Mouse (Mus musculus): ENCODE data around the gene Stk4.

Stk4 gene

GRCm38 (mm10) chr2:164131586-164131985, 61.5 kb downstream of the Stk4 start:
- DNase-seq: no peak

- DNase-seq: peak in 1 of 2 experiments; percentile 21
Observed at GRCm38 (mm10) chr2:164134563-164134962, 64.4 kb downstream of the Stk4 start.

DNA sequence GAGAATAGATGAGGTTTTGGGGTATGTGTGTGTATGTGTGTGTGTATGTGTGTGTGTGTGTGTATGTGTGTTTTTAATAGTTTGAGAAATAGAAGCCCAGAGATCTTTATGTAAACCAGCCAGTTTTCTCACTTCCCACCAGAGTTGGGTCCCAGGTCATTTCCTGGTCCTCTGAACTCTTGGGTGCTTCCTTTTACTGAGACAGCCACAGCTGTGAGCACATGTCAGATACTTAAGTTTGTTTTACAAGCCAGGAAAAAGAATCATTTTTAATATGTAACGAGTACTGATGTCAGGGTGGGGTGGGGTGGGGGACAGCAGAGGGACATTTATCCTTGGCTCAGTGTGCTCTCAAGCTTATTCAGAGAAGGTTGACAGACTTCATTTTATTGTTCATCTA, 65.2 kb downstream of the Stk4 start:
- no peak for DNase-seq

- DNase-seq: no peak
Observed at GRCm38 (mm10) chr2:164136393-164136792, 66.3 kb downstream of the Stk4 start.

DNA sequence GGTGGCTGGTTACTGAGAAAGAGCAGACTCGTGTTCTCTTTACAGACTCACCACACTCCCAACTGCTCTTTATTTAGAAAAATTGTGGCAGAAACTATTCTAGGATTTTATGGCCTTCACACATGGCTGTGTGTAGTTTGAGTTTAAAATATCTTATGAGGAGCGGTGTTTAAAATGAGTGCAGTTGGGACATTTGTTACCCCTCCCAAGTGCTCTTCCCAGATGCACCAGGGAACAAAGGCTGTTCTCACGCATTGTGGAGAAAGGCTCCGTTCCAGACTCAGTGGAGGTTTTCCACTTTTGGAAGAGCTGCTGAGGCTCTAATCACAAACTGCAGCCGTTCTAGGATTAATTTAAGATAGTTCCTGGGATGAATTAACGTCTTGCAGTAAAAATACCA, 67.6 kb downstream of the Stk4 start:
- no peak for DNase-seq

- no peak for DNase-seq
Observed at GRCm38 (mm10) chr2:164142021-164142420, 71.9 kb downstream of the Stk4 start.

- no peak for DNase-seq
Observed at GRCm38 (mm10) chr2:164144025-164144424, 73.9 kb downstream of the Stk4 start.

DNA sequence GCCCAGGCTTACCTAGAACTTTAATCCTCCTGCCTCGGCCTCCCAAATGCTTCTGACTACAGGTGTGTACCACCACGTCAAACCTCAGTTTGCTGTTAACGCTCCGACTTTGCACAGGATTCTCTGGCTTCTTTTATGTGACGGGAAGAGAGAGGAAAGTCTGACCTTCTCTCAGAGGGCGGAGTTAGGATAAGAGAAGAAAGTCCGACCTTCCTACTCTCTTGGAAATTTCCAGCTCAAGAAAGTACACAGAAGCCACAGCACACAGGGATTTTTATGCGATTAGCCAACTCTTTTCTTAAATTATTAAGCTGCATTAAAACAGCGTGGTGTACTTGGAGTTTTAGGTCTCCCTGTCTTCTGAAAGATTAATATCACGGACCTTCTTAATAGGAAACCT, 74.4 kb downstream of the Stk4 start:
- DNase-seq: no peak

DNA sequence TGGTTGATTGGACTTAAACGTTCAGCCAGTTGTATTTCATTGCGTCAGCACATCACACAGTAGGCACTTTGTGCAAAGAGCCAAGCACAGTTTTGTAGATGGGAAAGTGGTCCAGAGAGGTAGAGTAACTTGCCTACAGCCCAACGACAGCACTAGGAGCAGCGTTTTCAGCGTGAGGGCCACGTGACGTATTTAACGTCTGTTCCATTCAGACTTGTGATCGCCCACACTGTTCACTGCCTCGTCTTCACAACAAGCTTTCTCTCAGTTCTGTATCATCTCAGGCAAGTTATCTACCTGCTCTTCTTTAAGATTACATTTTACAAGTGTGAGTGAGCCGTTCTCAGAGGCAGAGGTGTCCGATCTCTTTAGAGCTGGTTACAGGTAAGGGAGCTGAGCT, 76.4 kb downstream of the Stk4 start:
- DNase-seq: no peak

GRCm38 (mm10) chr2:164150086-164150760, 80.1 kb downstream of the Stk4 start:
- DNase-seq: no peak

- no peak for DNase-seq
Observed at GRCm38 (mm10) chr2:164152341-164152740, 82.2 kb downstream of the Stk4 start.

GRCm38 (mm10) chr2:164154007-164154406, 83.9 kb downstream of the Stk4 start:
- peak in 1 of 2 experiments; percentile 52 for DNase-seq

DNA sequence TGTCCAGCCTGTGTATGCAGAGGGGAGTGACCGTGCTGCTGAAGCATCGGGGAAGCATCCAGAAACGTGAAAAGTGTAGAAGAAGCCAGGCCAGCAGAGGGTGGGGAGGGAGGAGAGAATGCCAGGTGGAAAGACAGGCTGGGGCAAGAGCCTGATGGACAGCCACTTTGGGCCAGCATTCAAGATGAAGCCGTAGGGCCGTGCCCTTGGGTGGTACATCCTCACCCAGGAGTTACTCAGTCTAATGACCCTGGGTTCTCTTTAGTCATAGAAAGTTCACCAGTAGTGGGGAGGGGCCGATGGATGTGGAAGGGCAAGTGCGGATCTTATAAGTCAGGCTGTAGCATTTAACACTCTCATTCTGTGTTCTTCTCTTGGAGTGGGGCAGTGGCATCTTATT, 86.0 kb downstream of the Stk4 start:
- no peak for DNase-seq

GRCm38 (mm10) chr2:164158838-164159237, 88.7 kb downstream of the Stk4 start:
- peak in 1 of 2 experiments; percentile 30 for DNase-seq

GRCm38 (mm10) chr2:164161515-164162055, 91.5 kb downstream of the Stk4 start:
- DNase-seq: no peak

GRCm38 (mm10) chr2:164164941-164165340, 94.8 kb downstream of the Stk4 start:
- no peak for DNase-seq

GRCm38 (mm10) chr2:164167752-164168570, 97.8 kb downstream of the Stk4 start:
- DNase-seq: no peak

DNA sequence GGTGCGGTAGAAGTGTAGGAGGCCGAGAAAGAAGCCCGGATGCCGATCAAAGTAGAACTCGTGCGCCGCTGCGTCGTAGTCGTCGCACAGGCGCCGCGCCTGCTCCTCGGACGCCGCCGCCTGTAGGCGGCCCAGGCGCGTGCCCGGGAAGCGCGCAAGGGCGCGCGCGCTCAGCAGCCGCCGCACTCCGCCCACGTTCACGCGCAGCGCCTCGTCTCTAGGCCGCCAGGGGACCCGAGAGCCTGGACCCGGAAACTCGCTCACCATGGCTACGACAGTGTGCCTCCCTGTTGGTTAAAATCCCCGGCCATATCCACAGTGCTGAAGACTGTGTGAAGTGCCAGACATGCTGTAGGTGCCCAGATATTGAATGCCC, 98.4 kb downstream of the Stk4 start:
- no peak for DNase-seq

DNA sequence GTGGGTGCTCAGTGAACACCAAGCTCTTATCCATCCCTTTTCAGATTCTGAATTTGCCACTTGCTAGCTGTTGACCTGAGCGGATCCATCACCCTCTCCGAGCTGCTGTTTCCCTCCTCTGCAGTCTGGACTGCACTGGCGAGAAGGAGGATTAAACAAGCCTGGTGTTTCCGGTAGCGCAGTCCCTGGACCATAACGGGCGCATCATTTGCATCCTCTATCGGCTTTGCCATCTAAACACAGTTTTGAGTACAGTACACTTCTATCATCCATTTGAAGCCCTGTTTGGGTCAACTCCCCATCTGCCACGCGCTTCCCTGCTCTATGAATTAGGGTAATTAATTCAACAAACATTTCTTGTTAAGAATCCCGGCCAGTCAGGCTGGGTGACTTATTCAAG, 100.2 kb downstream of the Stk4 start:
- DNase-seq: no peak

DNA sequence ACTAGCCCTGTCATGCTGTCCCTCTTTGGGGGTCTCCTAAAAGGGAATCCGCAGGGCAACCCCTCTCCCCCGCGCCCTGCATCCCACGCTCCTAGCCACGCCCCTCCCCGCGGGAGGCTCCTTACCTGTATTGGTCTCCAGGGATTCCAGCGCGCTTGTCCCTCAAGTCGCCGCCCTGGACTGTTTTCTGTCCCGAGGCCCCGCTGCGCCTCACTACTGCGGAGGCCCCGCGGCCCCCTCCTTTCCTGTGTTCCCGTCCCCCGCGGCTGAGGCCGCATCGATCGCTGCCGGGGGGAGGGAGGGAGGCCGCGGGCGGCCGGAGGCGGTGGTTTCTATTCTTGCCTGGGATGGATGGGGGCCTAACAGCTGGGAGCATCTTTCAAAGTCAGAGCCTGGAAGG, 100.8 kb downstream of the Stk4 start, which contains the start of gene Kcns1:
Gene Kcns1 (minus strand): TSS at position 212 of the 400 bp plus-strand sequence.
- DNase-seq: no peak

GRCm38 (mm10) chr2:164173394-164173793, 103.3 kb downstream of the Stk4 start:
- no peak for DNase-seq

DNA sequence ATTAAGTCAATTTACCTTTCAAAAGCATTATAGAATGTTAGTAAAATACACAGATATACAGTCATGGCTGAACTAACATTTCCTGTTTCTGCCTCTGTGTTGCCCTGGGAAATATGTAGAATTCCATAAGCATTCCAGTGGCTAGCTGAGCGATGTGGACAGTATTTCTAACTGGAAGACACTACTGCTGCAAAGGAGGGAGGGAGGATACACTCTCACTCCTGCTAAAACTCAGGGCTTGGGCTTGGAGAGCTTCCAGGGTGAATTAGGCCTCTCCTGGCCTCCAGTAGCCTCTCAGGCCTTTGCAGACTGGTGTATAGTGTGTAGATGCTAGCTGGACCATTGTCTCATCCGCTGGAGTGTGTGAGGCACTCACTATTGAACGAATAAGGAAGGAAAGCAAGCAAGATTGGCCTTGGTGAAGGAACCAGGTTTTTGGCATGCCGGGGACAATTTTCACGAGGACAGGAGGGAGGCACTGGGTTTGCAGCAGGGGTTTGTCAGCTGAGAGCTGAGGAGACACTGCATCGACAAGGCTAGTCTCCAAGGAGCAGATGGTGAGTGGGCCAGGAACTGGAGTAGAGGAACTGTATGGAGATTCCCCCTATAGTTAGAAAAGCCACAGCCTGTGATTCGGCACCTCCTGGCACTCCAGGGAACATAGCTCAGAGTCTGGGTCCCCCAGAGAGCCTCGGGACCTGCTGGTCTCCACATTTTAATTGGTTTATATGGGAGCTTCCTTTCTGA, 104.7 kb downstream of the Stk4 start:
- DNase-seq: peak; percentile 30 to 33

DNA sequence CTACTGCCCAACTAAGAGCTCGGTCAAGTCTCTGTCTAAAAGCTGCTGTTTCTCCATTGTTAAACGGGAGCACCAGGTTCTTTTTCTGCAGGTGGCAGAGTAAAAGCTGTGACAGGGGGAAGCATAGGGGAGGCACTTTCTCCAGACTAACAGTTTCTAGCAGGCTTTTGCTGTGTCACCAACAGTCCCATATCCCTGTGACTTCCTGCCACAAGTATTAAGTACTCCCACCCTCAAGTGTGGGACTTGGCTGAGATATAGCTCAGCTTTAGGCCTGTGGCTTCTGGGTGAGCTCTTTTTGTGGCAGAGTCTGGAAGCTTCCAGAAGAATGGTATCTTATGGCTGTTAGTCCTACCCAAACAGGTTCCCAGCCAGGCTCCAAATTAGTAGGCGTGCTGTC, 105.7 kb downstream of the Stk4 start:
- no peak for DNase-seq

Measured in cerebellum, postnatal 14 days (tissue).